Mouse (Mus musculus) kidney, embryonic 16.5 days (tissue): ENCODE results near the gene Tiprl. TPM values are rescaled to one million over a fixed set of nuclear protein-coding genes. Genes with fewer than 3 reads are reported as not detected.

Experiments used
- ATAC-seq: fragments of 200-750 bp; cut with Nextera tagmentation; 2 replicates; pipeline ENCODE4 v1.8.0; 2017; ENCODE audit warnings: moderate TSS enrichment; ENCODE audit not compliant: low FRiP score, low TSS enrichment
- H3K27ac ChIP-seq: fragments of 300-500 bp; sonication (generic); 2 replicates; pipeline ENCODE4 v1.5.1; 2014; ENCODE audit warnings: low read length
- H3K27me3 ChIP-seq: fragments of 300-500 bp; sonication (generic); 2 replicates; pipeline ENCODE4 v1.6.1; 2014; ENCODE audit warnings: low read length, control low read depth, mixed read lengths; ENCODE audit not compliant: insufficient read depth
- H3K36me3 ChIP-seq: fragments of 300-500 bp; sonication (generic); 2 replicates; pipeline ENCODE4 v1.6.1; 2014; ENCODE audit warnings: low read length, control low read depth, mixed read lengths; ENCODE audit not compliant: insufficient read depth
- H3K4me1 ChIP-seq: fragments of 300-500 bp; sonication (generic); 2 replicates; pipeline ENCODE4 v1.6.1; 2014; ENCODE audit warnings: low read length, control low read depth, mixed read lengths; ENCODE audit not compliant: insufficient read depth
- H3K4me2 ChIP-seq: fragments of 300-500 bp; sonication (generic); replicated peaks from 2 replicates; pipeline ENCODE4 v1.6.1; 2014; ENCODE audit warnings: low read depth, low read length
- H3K4me3 ChIP-seq: fragments of 300-500 bp; sonication (generic); 2 replicates; pipeline ENCODE4 v1.5.1; 2014; ENCODE audit warnings: mild to moderate bottlenecking, low read length
- H3K9ac ChIP-seq: fragments of 300-500 bp; sonication (generic); replicated peaks from 2 replicates; pipeline ENCODE4 v1.6.1; 2014; ENCODE audit warnings: low read length
- H3K9me3 ChIP-seq: fragments of 300-500 bp; sonication (generic); 2 replicates; pipeline ENCODE4 v1.6.1; 2016; ENCODE audit warnings: low read length, control low read depth
- WGBS: fragments of 180-500 bp; shearing (Covaris S2); extraction: QIAGEN DNeasy Blood & Tissue Kit; methylation state at CpG from one replicate; pipeline ENCODE4 v1.1.7; 2014; 5-methylcytosine and 5-hydroxymethylcytosine counted together
- polyA plus RNA-seq: library from polyadenylated mRNA; unstranded; fragments of >200 nt; fragmentation: Nextera tagmentation; extraction: Ambion mirVana; gene quantifications from 2 replicates; pipeline ENCODE4 v1.2.1, GENCODE M21; 2015

Tiprl gene
- polyA plus RNA-seq, 1 experiment from 2014 or later, result 115 TPM

DNA sequence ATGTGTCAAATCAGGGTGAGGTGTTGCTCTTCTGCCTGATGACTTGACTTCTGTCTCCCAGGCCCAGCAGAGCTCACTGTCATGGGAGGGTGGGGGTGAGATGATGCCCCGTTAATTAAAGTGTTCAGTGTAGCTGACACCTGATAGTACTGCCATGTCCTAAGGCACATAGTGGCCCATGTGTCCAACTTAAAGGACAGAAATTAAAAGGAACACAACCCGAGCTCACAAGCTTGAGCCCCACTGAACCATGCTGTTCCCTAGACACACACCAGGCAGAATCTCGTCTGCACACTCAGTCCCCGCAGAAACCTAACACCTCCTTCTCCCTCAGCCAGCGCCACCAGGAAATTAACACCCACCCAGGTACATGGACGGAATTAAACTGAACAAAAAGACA lies 71.9 kb downstream of the Tiprl start:
- Histone ChIP-seq H3K4me1 (no peaks in the 10 kb centered on the region), H3K27ac (no peak overlapping the region), H3K4me2 (no peak overlapping the region), H3K36me3 (no peaks in the 10 kb centered on the region), H3K9ac (no peak overlapping the region), H3K27me3 (no peaks in the 10 kb centered on the region), H3K4me3 (no peak overlapping the region), H3K9me3 (0 out of 2 replicates have a peak, but pooled peaks cover 5% of the 10 kb centered on the region)
- WGBS, result 40% methylated on average over 6 of the region's 6 CpGs
- peak; percentile 61 for ATAC-seq

Other genes with a start within 250 kb of the Tiprl start
- not detected in 2 replicates for gene Tbx19, start 76.2 kb downstream of the Tiprl start, polyA plus RNA-seq
- 29.7 and 29.9 TPM in 2 replicates for gene Sft2d2, start 42.6 kb downstream of the Tiprl start, polyA plus RNA-seq
- 1.3 TPM in 2 replicates for gene Gpr161, start 58.8 kb upstream of the Tiprl start, polyA plus RNA-seq
- gene Dcaf6, start 223.5 kb upstream of the Tiprl start, polyA plus RNA-seq, result 19.4 and 21.1 TPM in 2 replicates
- gene Mpc2, start 223.6 kb upstream of the Tiprl start, polyA plus RNA-seq, result 309 and 320 TPM in 2 replicates
- 0.06 and 0.39 TPM in 2 replicates for gene Adcy10, start 248.2 kb upstream of the Tiprl start, polyA plus RNA-seq